Mouse (Mus musculus): ENCODE data around the gene Lrrc8c. TPM values are rescaled to one million over a fixed set of nuclear protein-coding genes. Genes with fewer than 3 reads are reported as not detected.
A peak's percentile ranks its signal among the peaks of the same experiment; 100 is the strongest.

Lrrc8c gene
- polyA plus RNA-seq, 1 experiment from 2014 or later: 26.7 TPM

GRCm38 (mm10) chr5:105536172-105536571 is 17.0 kb downstream of the Lrrc8c start:
- WGBS: 96% methylated on average over 2 of the region's 2 CpGs
- DNase-seq (ENCODE audit: low spot score): no peak
- no peak overlapping the region for H3K27ac ChIP-seq
- H3K36me3 ChIP-seq: peaks cover 43% of the 10 kb centered on the region
- H3K27me3 ChIP-seq (ENCODE audit: insufficient read depth, poor library complexity, severe bottlenecking): no peaks in the 10 kb centered on the region
- H3K9me3 ChIP-seq: no peaks in the 10 kb centered on the region
- H3K4me1 ChIP-seq: 0 out of 2 replicates have a peak, but pooled peaks cover 4% of the 10 kb centered on the region
- no peak overlapping the region for H3K4me3 ChIP-seq

DNA sequence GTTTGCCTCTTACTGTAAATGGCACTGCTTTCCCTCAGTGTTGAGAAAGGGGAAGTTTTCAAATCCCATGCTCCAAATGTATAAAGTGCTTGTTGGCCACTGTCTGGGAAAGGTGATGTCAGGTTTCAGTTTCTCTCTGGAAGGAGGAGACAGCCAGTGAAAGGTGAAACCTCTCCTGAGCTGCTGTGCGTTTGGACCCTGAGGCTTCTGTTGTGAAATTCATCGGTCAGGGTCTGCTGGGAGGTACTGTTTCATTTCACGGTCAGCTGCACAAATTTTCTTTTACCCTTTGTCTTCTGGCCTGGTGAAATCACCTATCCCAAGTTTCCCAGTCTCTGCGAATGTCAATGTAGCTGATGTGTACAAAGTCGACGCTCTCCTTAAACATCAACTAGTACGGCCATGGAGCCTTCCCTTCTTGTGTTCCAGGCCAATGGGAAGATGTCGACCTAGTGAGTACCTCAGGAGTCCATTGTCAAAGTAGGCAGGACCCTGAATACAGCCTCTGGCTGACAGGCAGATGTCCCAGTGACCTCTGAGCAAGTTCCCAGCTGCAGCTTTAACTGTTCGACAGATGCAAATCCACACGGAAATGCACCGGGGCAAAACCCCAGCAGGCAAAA is 18.0 kb downstream of the Lrrc8c start:
- Histone ChIP-seq H3K27me3 (ENCODE audit: insufficient read depth, poor library complexity, severe bottlenecking) (no peaks in the 10 kb centered on the region), H3K4me1 (0 out of 2 replicates have a peak, but pooled peaks cover 3% of the 10 kb centered on the region), H3K9me3 (no peaks in the 10 kb centered on the region), H3K27ac (no peak overlapping the region), H3K36me3 (peaks cover 47% of the 10 kb centered on the region), H3K4me3 (no peak overlapping the region)
- DNase-seq (ENCODE audit: low spot score): no peak
- 87% methylated on average over 11 of the region's 11 CpGs for WGBS

- Histone ChIP-seq H3K9me3 (no peaks in the 10 kb centered on the region), H3K36me3 (peaks cover 58% of the 10 kb centered on the region)
These were observed 21.9 kb downstream of the Lrrc8c start for GRCm38 (mm10) chr5:105541051-105541450.

GRCm38 (mm10) chr5:105545126-105545525 is 25.9 kb downstream of the Lrrc8c start:
- Histone ChIP-seq H3K4me1 (no peaks in the 10 kb centered on the region), H3K27ac (no peak overlapping the region), H3K9me3 (no peaks in the 10 kb centered on the region), H3K27me3 (ENCODE audit: insufficient read depth, poor library complexity, severe bottlenecking) (no peaks in the 10 kb centered on the region), H3K36me3 (peaks cover 35% of the 10 kb centered on the region), H3K4me3 (no peak overlapping the region)
- DNase-seq (ENCODE audit: low spot score): no peak
- WGBS: 59% methylated on average over 3 of the region's 3 CpGs

More at GRCm38 (mm10) chr5:105541051-105541450, 21.9 kb downstream of the Lrrc8c start:
- Histone ChIP-seq H3K27ac (no peak overlapping the region), H3K4me1 (no peaks in the 10 kb centered on the region), H3K4me3 (no peak overlapping the region), H3K27me3 (ENCODE audit: insufficient read depth, poor library complexity, severe bottlenecking) (no peaks in the 10 kb centered on the region)
- 88% methylated on average over 7 of the region's 7 CpGs for WGBS
- DNase-seq (ENCODE audit: low spot score): no peak

DNA sequence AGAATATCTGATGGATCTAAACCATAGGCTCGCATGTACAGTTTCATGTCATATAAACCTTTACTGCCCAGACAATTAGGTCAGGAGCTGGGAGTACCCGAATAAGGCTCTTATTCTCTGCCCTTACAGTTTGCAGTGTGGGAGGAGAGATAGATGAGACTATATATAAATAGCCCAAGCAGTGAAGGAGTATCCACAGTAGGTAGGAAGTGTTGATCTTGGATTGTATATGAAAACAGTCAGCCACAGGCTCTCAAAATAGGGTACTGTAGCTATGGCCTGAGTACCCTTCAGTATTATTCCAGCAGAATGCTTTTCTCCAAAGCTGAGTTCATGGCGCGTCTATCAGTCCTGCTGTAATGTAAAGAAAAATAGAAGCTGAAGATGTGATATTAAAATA is 27.9 kb downstream of the Lrrc8c start:
- no peaks in the 10 kb centered on the region for H3K4me1 ChIP-seq
- H3K27me3 ChIP-seq (ENCODE audit: insufficient read depth, poor library complexity, severe bottlenecking): no peaks in the 10 kb centered on the region
- H3K36me3 ChIP-seq: peaks cover 35% of the 10 kb centered on the region
- DNase-seq (ENCODE audit: low spot score): no peak
- H3K9me3 ChIP-seq: no peaks in the 10 kb centered on the region
- no peak overlapping the region for H3K27ac ChIP-seq
- WGBS: 85% methylated on average over 4 of the region's 4 CpGs
- no peak overlapping the region for H3K4me3 ChIP-seq

GRCm38 (mm10) chr5:105551808-105552207 is 32.6 kb downstream of the Lrrc8c start:
- peaks cover 26% of the 10 kb centered on the region for H3K36me3 ChIP-seq
- WGBS: 71% methylated on average over 1 of the region's 1 CpGs
- no peak for DNase-seq (ENCODE audit: low spot score)
- no peaks in the 10 kb centered on the region for H3K9me3 ChIP-seq
- H3K27me3 ChIP-seq (ENCODE audit: insufficient read depth, poor library complexity, severe bottlenecking): no peaks in the 10 kb centered on the region
- no peak overlapping the region for H3K27ac ChIP-seq
- H3K4me3 ChIP-seq: no peak overlapping the region
- no peaks in the 10 kb centered on the region for H3K4me1 ChIP-seq

- peaks cover 44% of the 10 kb centered on the region for H3K36me3 ChIP-seq
- no peak for DNase-seq (ENCODE audit: low spot score)
- H3K27ac ChIP-seq: no peak overlapping the region
- H3K27me3 ChIP-seq (ENCODE audit: insufficient read depth, poor library complexity, severe bottlenecking): no peaks in the 10 kb centered on the region
- no peaks in the 10 kb centered on the region for H3K9me3 ChIP-seq
- H3K4me1 ChIP-seq: no peaks in the 10 kb centered on the region
- WGBS: 87% methylated on average over 6 of the region's 6 CpGs
- no peak overlapping the region for H3K4me3 ChIP-seq
These were observed 37.1 kb downstream of the Lrrc8c start for GRCm38 (mm10) chr5:105556291-105556690.

DNA sequence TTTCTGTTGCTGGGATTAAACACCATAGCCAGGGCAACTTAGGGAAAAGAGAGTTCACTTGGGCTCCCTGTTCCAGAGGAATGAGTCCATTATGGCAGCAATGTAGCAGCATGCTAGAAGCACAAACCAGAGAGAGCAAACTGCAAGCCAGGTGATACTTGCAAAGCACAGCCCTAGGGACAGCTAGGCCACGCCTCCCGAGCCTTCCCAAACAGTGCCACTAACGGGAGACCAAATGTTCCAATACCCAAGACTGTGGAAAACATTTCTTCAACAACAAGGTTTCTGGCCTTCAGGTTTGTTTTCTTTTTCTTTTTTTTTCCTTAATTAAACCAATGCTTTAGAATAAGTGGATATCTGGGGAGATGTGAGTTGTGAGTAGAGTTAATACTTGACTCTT is 38.2 kb downstream of the Lrrc8c start:
- Histone ChIP-seq H3K27ac (no peak overlapping the region), H3K36me3 (peaks cover 37% of the 10 kb centered on the region), H3K9me3 (no peaks in the 10 kb centered on the region), H3K27me3 (ENCODE audit: insufficient read depth, poor library complexity, severe bottlenecking) (no peaks in the 10 kb centered on the region), H3K4me1 (no peaks in the 10 kb centered on the region), H3K4me3 (no peak overlapping the region)
- WGBS: 93% methylated on average over 3 of the region's 3 CpGs
- DNase-seq (ENCODE audit: low spot score): no peak

- Histone ChIP-seq H3K4me3 (no peak overlapping the region), H3K4me1 (no peaks in the 10 kb centered on the region), H3K9me3 (no peaks in the 10 kb centered on the region), H3K36me3 (peaks cover 32% of the 10 kb centered on the region), H3K27me3 (ENCODE audit: insufficient read depth, poor library complexity, severe bottlenecking) (no peaks in the 10 kb centered on the region), H3K27ac (no peak overlapping the region)
- no peak for DNase-seq (ENCODE audit: low spot score)
- WGBS: 91% methylated on average over 4 of the region's 4 CpGs
These were observed 38.6 kb downstream of the Lrrc8c start for GRCm38 (mm10) chr5:105557777-105558240.

- no peak overlapping the region for H3K4me3 ChIP-seq
- no peaks in the 10 kb centered on the region for H3K27me3 ChIP-seq (ENCODE audit: insufficient read depth, poor library complexity, severe bottlenecking)
- WGBS: 91% methylated on average over 4 of the region's 4 CpGs
- DNase-seq (ENCODE audit: low spot score): no peak
- H3K27ac ChIP-seq: no peak overlapping the region
- H3K4me1 ChIP-seq: no peaks in the 10 kb centered on the region
- no peaks in the 10 kb centered on the region for H3K9me3 ChIP-seq
- H3K36me3 ChIP-seq: peaks cover 31% of the 10 kb centered on the region
These were observed 39.3 kb downstream of the Lrrc8c start for GRCm38 (mm10) chr5:105558517-105558916.

GRCm38 (mm10) chr5:105561926-105562325 is 42.7 kb downstream of the Lrrc8c start:
- Histone ChIP-seq H3K4me1 (peaks cover 10% of the 10 kb centered on the region), H3K9me3 (no peaks in the 10 kb centered on the region), H3K36me3 (peaks cover 27% of the 10 kb centered on the region; the same call in 1 of the 2 replicates), H3K4me3 (no peak overlapping the region), H3K27ac (no peak overlapping the region), H3K27me3 (ENCODE audit: insufficient read depth, poor library complexity, severe bottlenecking) (no peaks in the 10 kb centered on the region)
- no peak for DNase-seq (ENCODE audit: low spot score)

DNA sequence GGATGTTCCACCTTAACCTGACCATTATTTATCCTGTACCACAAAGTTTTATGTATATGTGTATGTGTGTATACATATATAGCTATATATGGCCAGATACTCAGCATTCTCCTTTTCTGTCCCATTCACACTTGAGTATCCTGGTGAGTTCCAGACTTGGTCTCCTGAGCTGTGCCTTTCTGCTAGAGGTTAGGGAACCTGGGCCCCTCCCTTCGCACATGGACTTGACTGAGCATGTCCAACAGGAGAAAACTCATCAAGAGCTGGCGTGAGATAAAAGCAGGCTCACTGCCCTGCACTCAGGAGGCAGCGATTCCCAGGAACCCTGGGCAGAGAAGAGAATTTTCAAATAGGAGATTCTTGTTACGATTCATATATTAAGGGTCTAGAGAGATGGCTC is 45.6 kb downstream of the Lrrc8c start:
- no peak for DNase-seq (ENCODE audit: low spot score)

GRCm38 (mm10) chr5:105565824-105566223 is 46.6 kb downstream of the Lrrc8c start:
- Histone ChIP-seq H3K4me1 (peaks cover 10% of the 10 kb centered on the region), H3K36me3 (peaks cover 8% of the 10 kb centered on the region; the same call in 1 of the 2 replicates), H3K9me3 (no peaks in the 10 kb centered on the region), H3K27ac (peak overlapping the region; percentile 9; the same call in 1 of the 2 replicates), H3K27me3 (ENCODE audit: insufficient read depth, poor library complexity, severe bottlenecking) (no peaks in the 10 kb centered on the region), H3K4me3 (no peak overlapping the region)
- 62% methylated on average over 4 of the region's 4 CpGs for WGBS
- peak; percentile 93 for DNase-seq (ENCODE audit: low spot score)

More for the DNA sequence above, 45.6 kb downstream of the Lrrc8c start:
- Histone ChIP-seq H3K36me3 (peaks cover 14% of the 10 kb centered on the region; the same call in 1 of the 2 replicates), H3K27ac (0 out of 2 replicates have a peak overlapping the region, but pooled peaks have one; percentile 16), H3K4me3 (no peak overlapping the region), H3K4me1 (peaks cover 10% of the 10 kb centered on the region), H3K27me3 (ENCODE audit: insufficient read depth, poor library complexity, severe bottlenecking) (no peaks in the 10 kb centered on the region), H3K9me3 (no peaks in the 10 kb centered on the region)
- WGBS: 74% methylated on average over 4 of the region's 4 CpGs

Data from heart, embryonic 10.5 days (tissue).